ENCODE assay signal across 19 mouse cellular contexts in genomic region chr19:8726609-8727390, GRCm38 (mm10). TPM values are rescaled to one million over a fixed set of nuclear protein-coding genes. Genes with fewer than 3 reads are reported as not detected.
A peak's percentile ranks its signal among the peaks of the same experiment; 100 is the strongest.
DNase-seq lines count a peak whose midpoint lies in the region; ATAC-seq and TF ChIP-seq lines count a peak whose summit lies in the region.
"Had no signal": no experiment of that assay in that cellular context is flagged by ENCODE, and none has a peak within 500 bp of the region (broad histone marks: within the 10 kb centered on the region; RNA-seq: fewer than 3 reads in every experiment).

No protein-coding gene starts in this region.

- H3K36me3 ChIP-seq in forebrain, embryonic 13.5 days (ENCODE audit: poor library complexity, severe bottlenecking): peaks cover 28% of the 10 kb centered on the region
- H3K36me3 ChIP-seq in forebrain, embryonic 15.5 days: peaks cover 26% of the 10 kb centered on the region
- H3K36me3 ChIP-seq in midbrain, embryonic 11.5 days (ENCODE audit: control insufficient read depth, insufficient read depth, low read length): peaks cover 8% of the 10 kb centered on the region
- H3K36me3 ChIP-seq in midbrain, embryonic 15.5 days (replicated peaks): peaks cover 8% of the 10 kb centered on the region
- peaks cover 24% of the 10 kb centered on the region for H3K36me3 ChIP-seq in thymus, adult 2 months (ENCODE audit: control insufficient read depth, insufficient read depth, low read length)

- ATAC-seq in forebrain, embryonic 13.5 days: no peak
- ATAC-seq in forebrain, embryonic 15.5 days (replicated peaks): no peak
- ATAC-seq in midbrain, embryonic 11.5 days (ENCODE audit: low FRiP score): no peak
- ATAC-seq in midbrain, embryonic 15.5 days (replicated peaks): no peak
- ATAC-seq: forebrain, postnatal 0 days had no signal

- WGBS in forebrain, embryonic 13.5 days: 15% methylated on average over 3 of the region's 3 CpGs
- WGBS in forebrain, embryonic 15.5 days: 23% methylated on average over 3 of the region's 3 CpGs
- 32% methylated on average over 3 of the region's 3 CpGs for WGBS in midbrain, embryonic 11.5 days
- WGBS in midbrain, embryonic 15.5 days: 21% methylated on average over 3 of the region's 3 CpGs
- 87% methylated on average over 3 of the region's 3 CpGs for WGBS in thymus, adult 2 months

- no peaks in the 10 kb centered on the region for H3K27me3 ChIP-seq in forebrain, embryonic 13.5 days
- no peaks in the 10 kb centered on the region for H3K27me3 ChIP-seq in forebrain, embryonic 15.5 days
- no peaks in the 10 kb centered on the region for H3K27me3 ChIP-seq in midbrain, embryonic 11.5 days (ENCODE audit: control insufficient read depth, insufficient read depth, low read length)
- H3K27me3 ChIP-seq in midbrain, embryonic 15.5 days (replicated peaks): no peaks in the 10 kb centered on the region
- no peaks in the 10 kb centered on the region for H3K27me3 ChIP-seq in thymus, adult 2 months (ENCODE audit: control insufficient read depth, insufficient read depth, low read length)
- H3K27me3 ChIP-seq: embryonic facial prominence, embryonic 12.5 days; hindbrain, embryonic 15.5 days had no signal

- H3K9me3 ChIP-seq in forebrain, embryonic 13.5 days (replicated peaks): no peaks in the 10 kb centered on the region
- H3K9me3 ChIP-seq in forebrain, embryonic 15.5 days: no peaks in the 10 kb centered on the region
- no peaks in the 10 kb centered on the region for H3K9me3 ChIP-seq in midbrain, embryonic 11.5 days (ENCODE audit: control insufficient read depth, low read length)
- H3K9me3 ChIP-seq in midbrain, embryonic 15.5 days: no peaks in the 10 kb centered on the region
- H3K9me3 ChIP-seq: embryonic facial prominence, embryonic 12.5 days; hindbrain, embryonic 15.5 days had no signal

- H3K4me3 ChIP-seq in forebrain, embryonic 13.5 days: 0 out of 2 replicates have a peak overlapping the region, but pooled peaks have one; percentile 6
- H3K4me3 ChIP-seq in forebrain, embryonic 15.5 days: no peak overlapping the region
- H3K4me3 ChIP-seq in midbrain, embryonic 11.5 days (ENCODE audit: low read depth, low read length): no peak overlapping the region
- no peak overlapping the region for H3K4me3 ChIP-seq in midbrain, embryonic 15.5 days
- H3K4me3 ChIP-seq in thymus, adult 2 months (ENCODE audit: control insufficient read depth, insufficient read depth, low read length): no peak overlapping the region
- H3K4me3 ChIP-seq: embryonic facial prominence, embryonic 12.5 days; hindbrain, embryonic 15.5 days had no signal

- H3K4me2 ChIP-seq in forebrain, embryonic 13.5 days: no peak overlapping the region
- no peak overlapping the region for H3K4me2 ChIP-seq in forebrain, embryonic 15.5 days (replicated peaks)
- H3K4me2 ChIP-seq in midbrain, embryonic 11.5 days: no peak overlapping the region
- no peak overlapping the region for H3K4me2 ChIP-seq in midbrain, embryonic 15.5 days
- H3K4me2 ChIP-seq: hindbrain, embryonic 15.5 days had no signal

- TF ChIP-seq POLR2A in thymus, adult 2 months (IDR thresholded peaks at IDR 0.05; ENCODE audit: control insufficient read depth, extremely low read depth, insufficient read depth, low read length, poor library complexity): no peak

- peak; percentile 83 for DNase-seq in midbrain, embryonic 11.5 days (ENCODE audit: low spot score, missing footprints)
- DNase-seq in embryo, embryonic 9.5 days (ENCODE audit: extremely low spot score): peak; percentile 58
- DNase-seq in thymus, adult 2 months: no peak
- DNase-seq in urinary bladder, postnatal 4 days (ENCODE audit: low spot score in 2 of 2): no peak
- DNase-seq in gastrocnemius, postnatal 25 days: no peak
- DNase-seq: adrenal gland, adult 8-10 months; cerebellum, adult 9-11 months; forebrain, postnatal 0 days; kidney, adult 8-10 months; lung, postnatal 36 days; retina, postnatal 1 day; spleen, adult 18-20 months had no signal

- TF ChIP-seq CTCF in thymus, adult 2 months (IDR thresholded peaks at IDR 0.05; ENCODE audit: borderline replicate concordance, control insufficient read depth, extremely low read depth, insufficient read depth, low read length, poor library complexity): no peak

- H3K4me1 ChIP-seq in forebrain, embryonic 13.5 days: peaks cover 34% of the 10 kb centered on the region
- H3K4me1 ChIP-seq in forebrain, embryonic 15.5 days: peaks cover 32% of the 10 kb centered on the region
- peaks cover 14% of the 10 kb centered on the region for H3K4me1 ChIP-seq in midbrain, embryonic 11.5 days (ENCODE audit: control insufficient read depth, insufficient read depth, low read length)
- peaks cover 23% of the 10 kb centered on the region for H3K4me1 ChIP-seq in midbrain, embryonic 15.5 days
- H3K4me1 ChIP-seq in thymus, adult 2 months (replicated peaks; ENCODE audit: control insufficient read depth, insufficient read depth, low read length): peaks cover 3% of the 10 kb centered on the region; the same call in 1 of the 2 replicates

- no peak overlapping the region for H3K27ac ChIP-seq in forebrain, embryonic 13.5 days
- no peak overlapping the region for H3K27ac ChIP-seq in forebrain, embryonic 15.5 days (replicated peaks)
- no peak overlapping the region for H3K27ac ChIP-seq in midbrain, embryonic 11.5 days (ENCODE audit: low read depth, low read length)
- no peak overlapping the region for H3K27ac ChIP-seq in midbrain, embryonic 15.5 days
- H3K27ac ChIP-seq in thymus, adult 2 months (ENCODE audit: control insufficient read depth, insufficient read depth, low read length): no peak overlapping the region
- H3K27ac ChIP-seq: hindbrain, embryonic 15.5 days had no signal

- H3K9ac ChIP-seq in forebrain, embryonic 13.5 days: no peak overlapping the region
- no peak overlapping the region for H3K9ac ChIP-seq in forebrain, embryonic 15.5 days (replicated peaks)
- H3K9ac ChIP-seq in midbrain, embryonic 11.5 days (ENCODE audit: low read length): no peak overlapping the region
- no peak overlapping the region for H3K9ac ChIP-seq in midbrain, embryonic 15.5 days
- H3K9ac ChIP-seq: forebrain, postnatal 0 days; hindbrain, embryonic 15.5 days had no signal

RNA-seq across cellular contexts. Expression of gene Slc3a2, which starts 3.6 kb away (rescaled TPM):
- 135 and 143 TPM in 2 replicates for polyA plus RNA-seq in forebrain, embryonic 13.5 days (2015; fragmentation: Nextera tagmentation; extraction: Ambion mirVana)
- 164 and 171 TPM in 2 replicates for polyA plus RNA-seq in forebrain, embryonic 15.5 days (2015; fragmentation: Nextera tagmentation; extraction: Ambion mirVana)
- polyA plus RNA-seq in midbrain, embryonic 11.5 days (2014; fragmentation: Nextera tagmentation; extraction: Ambion mirVana): 139 and 142 TPM in 2 replicates
- polyA plus RNA-seq in midbrain, embryonic 15.5 days (2015; fragmentation: Nextera tagmentation; extraction: Ambion mirVana): 165 and 174 TPM in 2 replicates
- polyA plus RNA-seq in thymus, adult 2 months (2012; rRNA removed): 154 and 165 TPM in 2 replicates
- total RNA-seq in gastrocnemius, postnatal 25 days (2021): 10 to 100 TPM; 26.7 to 34.6 TPM

RNA-seq across cellular contexts. Expression of gene Wdr74, which starts 8.8 kb away (rescaled TPM):
- 92.0 and 97.4 TPM in 2 replicates for polyA plus RNA-seq in forebrain, embryonic 13.5 days (2015; fragmentation: Nextera tagmentation; extraction: Ambion mirVana)
- polyA plus RNA-seq in forebrain, embryonic 15.5 days (2015; fragmentation: Nextera tagmentation; extraction: Ambion mirVana): 96.5 and 97.4 TPM in 2 replicates
- polyA plus RNA-seq in midbrain, embryonic 11.5 days (2014; fragmentation: Nextera tagmentation; extraction: Ambion mirVana): 74.2 and 83.7 TPM in 2 replicates
- 100.0 and 103 TPM in 2 replicates for polyA plus RNA-seq in midbrain, embryonic 15.5 days (2015; fragmentation: Nextera tagmentation; extraction: Ambion mirVana)
- 49.2 and 54.7 TPM in 2 replicates for polyA plus RNA-seq in thymus, adult 2 months (2012; rRNA removed)
- total RNA-seq in gastrocnemius, postnatal 25 days (2021): 10 to 100 TPM; 16.9 to 18.2 TPM

RNA-seq across cellular contexts. Expression of gene 1700092M07Rik, which starts 13.7 kb away (rescaled TPM):
- polyA plus RNA-seq in forebrain, embryonic 13.5 days (2015; fragmentation: Nextera tagmentation; extraction: Ambion mirVana): 1.9 and 3.7 TPM in 2 replicates
- polyA plus RNA-seq in forebrain, embryonic 15.5 days (2015; fragmentation: Nextera tagmentation; extraction: Ambion mirVana): 1.5 and 2.5 TPM in 2 replicates
- polyA plus RNA-seq in midbrain, embryonic 11.5 days (2014; fragmentation: Nextera tagmentation; extraction: Ambion mirVana): 1.5 and 2.7 TPM in 2 replicates
- polyA plus RNA-seq in midbrain, embryonic 15.5 days (2015; fragmentation: Nextera tagmentation; extraction: Ambion mirVana): 1.5 and 1.7 TPM in 2 replicates
- not detected in 2 replicates for polyA plus RNA-seq in thymus, adult 2 months (2012; rRNA removed)
- not detected for total RNA-seq in gastrocnemius, postnatal 25 days (2021)
- total RNA-seq: forebrain, postnatal 0 days; midbrain, postnatal 0 days had no signal
- polyA plus RNA-seq: liver, adult 2 months had no signal

RNA-seq across cellular contexts. Expression of gene Stx5a, which starts 14.4 kb away (rescaled TPM):
- polyA plus RNA-seq in forebrain, embryonic 13.5 days (2015; fragmentation: Nextera tagmentation; extraction: Ambion mirVana): 117 and 118 TPM in 2 replicates
- 130 and 133 TPM in 2 replicates for polyA plus RNA-seq in forebrain, embryonic 15.5 days (2015; fragmentation: Nextera tagmentation; extraction: Ambion mirVana)
- polyA plus RNA-seq in midbrain, embryonic 11.5 days (2014; fragmentation: Nextera tagmentation; extraction: Ambion mirVana): 85.6 and 94.7 TPM in 2 replicates
- polyA plus RNA-seq in midbrain, embryonic 15.5 days (2015; fragmentation: Nextera tagmentation; extraction: Ambion mirVana): 121 and 123 TPM in 2 replicates
- 128 and 137 TPM in 2 replicates for polyA plus RNA-seq in thymus, adult 2 months (2012; rRNA removed)
- total RNA-seq in gastrocnemius, postnatal 25 days (2021): 10 to 100 TPM; 20.9 to 21.6 TPM

RNA-seq across cellular contexts. Expression of gene Nxf1, which starts 30.1 kb away (rescaled TPM):
- polyA plus RNA-seq in forebrain, embryonic 13.5 days (2015; fragmentation: Nextera tagmentation; extraction: Ambion mirVana): 194 and 211 TPM in 2 replicates
- polyA plus RNA-seq in forebrain, embryonic 15.5 days (2015; fragmentation: Nextera tagmentation; extraction: Ambion mirVana): 187 and 192 TPM in 2 replicates
- 209 and 235 TPM in 2 replicates for polyA plus RNA-seq in midbrain, embryonic 11.5 days (2014; fragmentation: Nextera tagmentation; extraction: Ambion mirVana)
- polyA plus RNA-seq in midbrain, embryonic 15.5 days (2015; fragmentation: Nextera tagmentation; extraction: Ambion mirVana): 161 and 171 TPM in 2 replicates
- polyA plus RNA-seq in thymus, adult 2 months (2012; rRNA removed): 170 and 191 TPM in 2 replicates
- total RNA-seq in gastrocnemius, postnatal 25 days (2021): 10 to 100 TPM; 32.4 to 33.8 TPM

Comparison
In these comparisons a context has a peak if more than half of its experiments do, and no peak if none do; other contexts are left out.
1. DNase-seq: peak in midbrain, embryonic 11.5 days (single experiment) and embryo, embryonic 9.5 days (single experiment); none in thymus, adult 2 months (single experiment), urinary bladder, postnatal 4 days (0 of 2) and gastrocnemius, postnatal 25 days (single experiment).